Mouse (Mus musculus): Measurements from ENCODE around the gene Lrp1. TPM values are rescaled to one million over a fixed set of nuclear protein-coding genes. Genes with fewer than 3 reads are reported as not detected.
A peak's percentile ranks its signal among the peaks of the same experiment; 100 is the strongest.
"Not testable (repeated sequence)": the region's sequence is repeated elsewhere in the genome, so short reads cannot be mapped to it uniquely, and the experiment has no call there.

The Lrp1 gene
- 0.97 and 3.2 TPM in 2 replicates for total RNA-seq (2017)

DNA sequence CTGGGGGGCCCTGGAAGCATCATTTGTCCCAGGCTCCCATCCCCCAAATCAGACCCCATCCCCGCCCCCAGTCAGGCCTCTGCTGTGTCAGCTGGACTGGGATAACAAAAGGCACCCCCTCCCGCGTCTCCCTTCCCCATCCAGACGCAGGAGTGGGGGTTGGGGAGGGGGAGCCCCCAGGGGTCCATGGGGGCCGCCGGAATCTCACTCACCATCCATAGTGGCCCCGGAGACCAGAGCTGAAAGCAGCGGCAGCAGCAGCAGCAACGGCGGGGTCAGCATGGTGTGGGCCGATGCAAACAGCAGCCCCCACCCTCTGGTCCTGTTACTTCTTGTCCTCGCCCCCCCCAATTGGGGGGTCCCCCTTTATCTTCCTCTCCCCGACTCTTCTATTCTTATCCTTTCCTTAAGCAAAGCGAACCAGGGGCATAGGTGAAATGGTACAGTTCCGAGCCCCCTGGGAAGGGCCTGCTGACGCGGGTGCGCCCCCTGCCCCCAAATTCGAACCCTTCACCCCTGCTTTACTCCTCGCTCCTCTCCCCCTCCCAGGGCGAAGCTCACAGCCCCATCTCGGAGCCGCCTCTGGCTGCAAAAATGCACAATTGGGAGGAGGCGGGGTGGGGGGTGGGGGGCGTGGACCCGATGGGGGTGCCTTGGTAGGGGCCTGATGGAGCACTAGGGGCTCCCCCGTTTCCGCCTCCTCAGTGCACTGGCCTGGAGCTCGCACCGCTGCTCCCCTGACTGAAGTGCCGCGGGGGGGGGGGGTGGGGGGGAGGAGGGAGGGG is at the start of gene Lrp1:
Gene Lrp1, minus strand, starts transcription at position 743 of the 785 bp plus-strand sequence.
- no peak for ATAC-seq (replicated peaks; ENCODE audit: low read depth, poor library complexity, severe bottlenecking)

DNA sequence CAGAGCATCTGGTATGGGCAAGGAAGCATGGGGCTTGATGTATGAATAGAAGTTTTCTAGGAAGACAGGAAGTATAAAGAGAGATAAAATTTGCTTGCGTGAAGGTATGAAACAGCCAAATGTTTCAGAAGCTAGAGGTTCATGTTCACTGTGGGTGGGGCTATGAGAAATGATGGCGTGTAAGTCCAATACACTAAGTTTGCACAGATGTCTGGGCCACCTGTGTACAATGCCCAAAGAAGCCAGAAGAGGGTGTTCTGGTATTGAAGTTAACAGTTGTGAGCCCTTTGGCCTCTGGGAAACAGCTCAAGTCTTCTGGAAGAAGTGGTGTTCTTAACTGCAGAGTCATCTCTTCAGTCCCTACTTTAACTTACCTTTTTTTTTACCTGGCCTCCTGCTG is 49.2 kb upstream of the Lrp1 start:
- no peak for ATAC-seq (replicated peaks; ENCODE audit: low read depth, poor library complexity, severe bottlenecking)

DNA sequence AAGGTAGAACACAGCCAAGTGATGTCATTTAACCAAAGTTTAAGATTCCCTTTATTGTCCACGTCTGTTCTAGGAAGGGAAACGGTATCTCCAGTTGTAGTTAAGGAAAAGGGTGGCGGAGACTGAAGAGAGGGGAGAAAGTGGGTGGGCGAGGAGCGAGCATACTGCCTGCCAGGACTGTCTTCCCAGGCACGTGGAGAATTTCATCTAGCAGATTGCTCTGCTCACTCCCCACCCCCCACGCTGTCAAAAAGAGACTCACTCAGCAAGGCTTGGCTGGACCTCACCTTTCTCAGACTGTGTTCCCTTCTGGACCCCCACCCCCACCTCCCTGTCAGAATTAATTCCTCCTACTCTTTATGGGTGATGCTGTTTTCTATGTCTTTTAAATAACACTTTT is 48.2 kb upstream of the Lrp1 start:
- ATAC-seq (replicated peaks; ENCODE audit: low read depth, poor library complexity, severe bottlenecking), result no peak

DNA sequence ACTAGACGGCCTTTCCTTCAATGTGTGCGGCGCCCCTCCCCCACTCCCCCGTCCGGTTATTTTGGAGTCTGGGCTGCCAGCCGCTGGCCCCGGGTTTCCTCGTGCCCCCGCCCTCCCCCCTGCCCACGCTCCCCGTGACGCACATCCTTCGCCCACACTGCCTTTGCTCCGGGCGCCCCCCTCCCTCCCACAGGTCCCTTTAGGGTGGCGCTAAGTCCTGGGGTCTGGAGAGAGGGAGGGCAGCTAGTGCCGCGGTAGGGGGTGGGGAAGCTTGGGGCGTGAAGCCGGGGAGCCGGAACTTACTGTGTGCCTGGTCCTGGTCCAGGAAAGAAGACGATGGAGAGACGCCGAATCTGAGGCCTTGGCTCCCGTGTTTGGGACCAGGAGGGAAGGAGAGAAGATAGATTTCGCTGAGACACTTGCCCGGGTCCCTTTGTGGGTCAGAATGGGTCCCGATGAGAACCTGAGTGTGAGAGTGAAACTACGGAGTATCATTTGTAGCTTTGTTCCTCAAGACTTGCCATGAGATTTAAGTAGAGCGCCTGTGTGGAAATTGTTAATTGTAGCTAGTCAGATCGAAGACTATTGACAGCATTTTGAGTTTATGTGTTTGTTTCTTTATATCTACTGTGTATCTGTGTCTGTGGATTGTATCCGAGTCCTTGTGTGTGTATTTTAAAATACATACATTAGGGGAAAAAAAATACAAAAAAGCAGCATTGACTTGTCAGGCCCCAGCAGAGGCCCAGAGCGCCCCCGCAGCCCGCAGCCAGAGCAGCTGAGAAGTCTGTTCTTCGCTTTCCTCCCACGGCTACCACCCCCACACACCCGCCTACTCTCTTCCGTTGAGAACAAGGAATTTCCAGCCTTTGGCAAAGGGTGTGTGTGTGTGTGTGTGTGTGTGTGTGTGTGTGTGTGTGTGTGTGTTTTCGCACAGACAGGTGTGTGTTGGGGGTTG is 47.4 kb upstream of the Lrp1 start, which contains the start of gene Nab2:
Gene Nab2, minus strand, starts transcription at position 476 of the 958 bp plus-strand sequence.
- ATAC-seq (replicated peaks; ENCODE audit: low read depth, poor library complexity, severe bottlenecking), result peak; percentile 53

DNA sequence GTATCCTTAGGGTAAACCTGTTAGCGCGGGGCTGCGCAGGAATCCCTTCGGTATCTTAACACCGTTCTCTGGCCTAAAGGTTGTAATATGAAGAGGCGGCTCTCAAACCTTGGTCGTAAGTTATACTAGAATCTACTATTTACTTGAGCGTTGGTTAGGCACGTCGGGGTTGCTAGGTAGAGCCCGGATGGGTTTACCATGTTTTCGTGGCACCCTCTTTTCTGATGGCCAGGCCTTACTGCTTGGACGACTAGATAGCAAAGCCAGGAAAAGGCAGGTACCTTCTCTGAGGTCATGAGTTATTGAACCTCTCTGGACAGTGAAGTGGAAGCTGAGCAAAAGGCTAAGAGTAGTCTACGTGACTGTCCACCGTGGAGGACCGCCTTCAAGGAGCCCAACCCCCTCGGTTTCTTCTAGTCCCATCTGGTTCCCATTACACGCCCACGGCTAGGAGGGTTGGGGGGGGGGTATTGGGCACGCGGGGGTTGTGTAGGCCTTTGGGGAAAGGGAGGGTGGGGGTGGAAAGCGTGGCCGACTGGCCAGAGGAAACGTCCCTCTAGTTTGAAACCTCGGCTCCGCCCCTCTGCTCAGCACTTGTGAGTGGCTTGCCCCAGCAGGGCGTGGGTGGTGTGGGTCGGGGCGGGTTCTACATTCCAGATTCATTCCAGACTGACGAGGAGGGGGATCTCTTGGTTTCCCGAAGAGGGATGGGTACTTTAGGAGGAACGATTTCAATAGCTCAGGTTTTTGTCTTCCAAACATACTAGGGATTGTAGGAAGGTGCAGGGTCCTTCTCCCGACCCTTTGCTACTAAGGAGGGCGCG is 46.5 kb upstream of the Lrp1 start:
- ATAC-seq (replicated peaks; ENCODE audit: low read depth, poor library complexity, severe bottlenecking), result peak; percentile 30

DNA sequence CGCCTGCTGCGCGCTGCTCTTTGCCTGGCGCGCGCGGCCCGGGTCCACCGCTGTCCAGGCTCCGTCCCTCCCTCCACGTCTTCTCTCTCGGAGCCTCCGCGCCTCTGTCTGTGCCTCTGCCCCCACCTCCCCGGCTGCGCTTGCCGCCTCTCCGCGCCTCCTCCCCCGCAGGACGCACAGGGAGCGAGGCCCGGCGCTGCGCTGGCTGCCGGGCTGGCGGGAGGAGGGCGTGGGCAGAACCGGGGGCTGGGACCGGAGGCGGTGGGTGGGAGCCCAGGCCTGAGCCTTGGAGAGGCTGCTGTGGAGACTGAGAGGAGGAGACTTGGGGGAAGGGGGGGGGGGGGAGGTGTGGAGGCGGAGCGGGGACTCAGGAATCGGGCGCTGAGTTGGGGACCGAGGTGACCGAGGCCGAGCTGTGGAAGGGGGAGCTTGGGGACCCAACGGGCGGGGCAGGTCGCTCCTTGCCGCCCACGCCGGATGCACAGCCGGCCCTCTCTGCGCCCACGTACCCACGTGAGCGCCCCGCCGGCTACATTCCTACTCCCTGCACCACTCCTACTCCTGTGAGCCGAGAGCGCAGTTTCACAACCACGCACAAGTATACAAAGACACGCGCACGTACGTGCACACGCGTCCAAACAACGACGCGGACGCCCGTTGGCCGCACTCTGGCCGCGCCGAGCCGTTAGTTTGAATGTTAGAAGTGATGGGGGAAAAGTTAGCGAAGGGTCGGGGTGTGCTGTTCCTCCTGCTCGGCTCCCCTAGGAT is 45.7 kb upstream of the Lrp1 start, which contains the start of gene Nemp1:
Gene Nemp1, plus strand, starts transcription at position 401 of the 768 bp plus-strand sequence.
- peak; percentile 42 for ATAC-seq (replicated peaks; ENCODE audit: low read depth, poor library complexity, severe bottlenecking)

DNA sequence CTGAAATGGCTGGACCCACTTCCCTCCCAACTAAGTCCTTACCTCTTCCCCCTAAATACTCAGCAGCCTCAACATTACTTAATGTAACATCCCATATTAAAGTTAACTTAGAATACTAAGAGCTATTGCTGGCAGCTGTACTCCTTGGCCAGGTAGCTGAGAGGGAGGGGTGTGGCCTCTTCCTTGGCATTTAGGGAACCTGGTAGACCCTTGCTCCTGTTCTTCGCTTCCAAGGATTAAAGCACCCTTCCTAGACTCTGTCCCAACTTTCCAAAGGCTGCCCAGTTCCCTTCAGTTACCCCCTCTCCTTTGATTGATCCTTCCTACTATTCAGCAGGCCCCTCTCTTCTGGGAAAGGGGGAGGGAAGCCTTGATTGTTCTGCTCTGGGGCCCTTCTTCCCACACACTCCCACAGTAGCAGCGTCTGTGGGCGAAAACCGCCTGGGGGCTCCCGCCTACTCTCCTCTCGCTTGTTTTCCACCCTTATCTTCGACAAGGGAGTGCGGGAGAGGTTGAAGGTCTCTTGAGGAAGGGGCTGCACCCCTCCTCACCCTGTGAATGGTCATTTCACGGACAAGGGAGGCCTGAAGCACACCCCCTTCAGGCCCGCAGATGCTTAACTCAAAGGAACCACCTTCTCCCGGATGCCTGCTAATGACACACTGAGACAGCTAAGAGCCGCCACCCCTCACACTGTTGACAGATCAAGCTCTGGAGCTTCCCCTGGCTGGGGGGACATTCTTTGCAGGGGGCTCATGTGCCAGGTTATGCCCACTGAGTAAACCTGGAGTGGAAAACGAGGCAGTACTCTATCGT is 44.6 kb upstream of the Lrp1 start:
- ATAC-seq (replicated peaks; ENCODE audit: low read depth, poor library complexity, severe bottlenecking), result no peak

DNA sequence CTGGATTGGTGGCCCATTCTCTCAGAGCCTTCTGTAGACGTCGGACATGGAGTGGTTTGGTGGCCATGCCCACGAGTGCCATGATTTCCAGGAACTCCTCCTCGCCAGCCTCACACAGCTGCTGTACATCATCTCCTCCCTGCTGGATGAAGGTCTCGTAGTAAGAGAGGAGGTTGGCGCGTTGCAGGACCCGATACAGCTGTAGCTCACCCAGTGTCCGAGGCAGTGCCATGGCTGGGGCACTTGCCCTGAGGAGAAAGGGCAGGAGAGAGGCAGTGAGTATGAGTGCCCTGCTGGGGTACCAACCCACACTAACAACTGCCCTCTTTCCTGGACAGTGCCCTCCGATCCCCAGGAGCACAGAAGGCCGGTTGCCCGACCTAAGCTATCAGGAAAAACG is 43.9 kb upstream of the Lrp1 start:
- no peak for ATAC-seq (replicated peaks; ENCODE audit: low read depth, poor library complexity, severe bottlenecking)

DNA sequence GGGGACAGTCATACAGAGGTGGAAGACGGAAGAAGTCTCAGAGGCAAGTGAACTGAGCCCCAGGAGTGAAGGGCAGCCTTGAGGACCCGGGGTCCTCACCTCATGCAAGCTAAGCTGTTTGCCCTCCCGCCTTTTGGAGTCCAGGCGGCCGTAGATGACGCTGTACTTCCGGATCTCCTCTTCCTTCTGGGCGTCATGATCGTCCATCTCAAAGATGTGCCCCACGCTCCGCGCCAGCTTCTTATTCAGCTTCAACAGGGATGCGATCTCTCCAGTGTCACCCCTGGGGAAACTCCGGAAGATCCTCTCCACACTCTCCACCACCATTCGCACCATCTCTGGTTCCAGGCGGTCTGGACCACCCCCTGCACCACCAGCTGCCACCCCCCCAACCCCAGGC is 43.2 kb upstream of the Lrp1 start:
- no peak for ATAC-seq (replicated peaks; ENCODE audit: low read depth, poor library complexity, severe bottlenecking)

DNA sequence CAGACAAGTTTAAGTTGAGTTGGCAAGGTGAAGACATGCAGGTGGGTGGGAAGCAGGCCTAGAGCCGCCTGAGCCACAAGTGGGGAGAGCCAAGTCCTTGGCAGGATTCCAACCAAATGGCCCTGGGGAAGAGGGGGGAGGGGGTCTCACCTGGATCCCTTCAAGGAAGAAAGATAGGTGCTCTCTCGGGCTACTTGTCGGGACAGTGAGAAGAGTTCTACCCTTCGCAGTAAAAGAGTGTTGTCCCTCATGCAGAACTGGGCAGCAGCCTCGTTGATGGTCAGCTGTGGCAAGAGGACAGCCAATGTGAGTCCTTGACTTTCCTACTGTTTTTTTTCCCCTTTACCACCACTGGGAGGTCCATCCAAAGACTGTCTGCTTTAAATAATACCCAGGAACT is 42.6 kb upstream of the Lrp1 start:
- no peak for ATAC-seq (replicated peaks; ENCODE audit: low read depth, poor library complexity, severe bottlenecking)

DNA sequence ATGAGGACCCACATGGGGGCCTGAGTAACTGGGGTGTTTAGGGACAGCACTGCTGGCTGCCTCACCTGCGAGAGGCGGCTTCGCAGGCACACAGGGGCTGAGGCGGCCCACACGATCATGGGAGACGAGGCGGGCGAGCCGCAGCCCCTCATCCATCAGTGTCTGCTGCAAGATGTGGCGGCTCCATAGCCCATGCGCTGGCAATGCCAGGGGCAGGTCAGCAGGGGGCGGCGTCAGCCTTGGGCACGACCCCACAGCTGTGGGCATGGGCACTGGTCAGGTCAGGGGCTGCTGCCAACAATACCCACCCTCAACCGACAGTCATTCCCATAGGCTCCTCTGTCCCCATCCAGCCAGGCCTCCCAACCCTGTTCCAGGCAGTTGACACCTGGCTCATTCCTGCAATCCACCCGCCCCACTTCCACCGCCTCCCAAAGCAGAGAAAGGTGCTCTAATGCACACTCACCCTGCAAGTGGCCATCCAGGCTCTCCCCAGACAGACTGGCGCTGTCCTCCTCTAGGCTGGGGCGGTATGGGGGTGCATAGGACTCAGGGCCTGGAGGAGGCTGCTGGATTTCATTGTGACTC is 41.8 kb upstream of the Lrp1 start:
- no peak for ATAC-seq (replicated peaks; ENCODE audit: low read depth, poor library complexity, severe bottlenecking)

DNA sequence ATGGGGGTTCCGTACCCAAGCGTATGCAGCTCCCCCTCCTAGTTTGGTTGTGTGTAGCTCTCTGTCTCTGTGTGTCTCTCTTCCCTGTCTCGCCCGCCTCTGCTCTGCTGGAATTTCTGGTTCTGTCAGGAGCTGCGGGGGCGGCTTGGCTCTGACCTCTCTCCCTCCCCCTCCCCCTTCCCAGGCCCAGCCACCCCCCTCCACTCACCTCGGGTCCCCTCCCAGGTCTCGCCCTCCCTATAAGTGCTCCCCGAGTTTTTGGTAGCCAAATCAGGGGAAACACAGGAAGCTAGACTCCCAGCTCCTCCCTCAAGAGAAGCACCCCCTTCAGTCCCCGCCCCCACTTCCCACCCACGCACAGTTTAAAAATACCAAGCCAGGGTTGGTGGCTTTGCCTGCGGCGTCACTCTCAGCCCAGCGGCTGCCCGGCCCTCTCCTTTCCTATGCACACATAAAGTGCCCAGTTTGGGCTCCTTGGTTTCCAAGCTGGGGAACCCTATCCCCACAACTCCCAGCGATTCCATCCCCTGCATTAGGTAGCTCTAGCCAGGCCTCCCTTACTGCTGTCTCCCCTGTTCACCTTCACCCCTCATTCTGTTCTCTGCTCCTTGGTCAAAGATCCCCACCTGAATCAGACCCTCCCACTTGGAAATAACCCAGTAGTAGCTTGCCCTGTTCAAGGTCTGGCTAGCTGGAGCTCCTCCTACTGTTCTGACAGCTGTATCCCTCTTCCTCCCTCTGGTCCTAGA is 41.1 kb upstream of the Lrp1 start:
- peak; percentile 36 for ATAC-seq (replicated peaks; ENCODE audit: low read depth, poor library complexity, severe bottlenecking)

DNA sequence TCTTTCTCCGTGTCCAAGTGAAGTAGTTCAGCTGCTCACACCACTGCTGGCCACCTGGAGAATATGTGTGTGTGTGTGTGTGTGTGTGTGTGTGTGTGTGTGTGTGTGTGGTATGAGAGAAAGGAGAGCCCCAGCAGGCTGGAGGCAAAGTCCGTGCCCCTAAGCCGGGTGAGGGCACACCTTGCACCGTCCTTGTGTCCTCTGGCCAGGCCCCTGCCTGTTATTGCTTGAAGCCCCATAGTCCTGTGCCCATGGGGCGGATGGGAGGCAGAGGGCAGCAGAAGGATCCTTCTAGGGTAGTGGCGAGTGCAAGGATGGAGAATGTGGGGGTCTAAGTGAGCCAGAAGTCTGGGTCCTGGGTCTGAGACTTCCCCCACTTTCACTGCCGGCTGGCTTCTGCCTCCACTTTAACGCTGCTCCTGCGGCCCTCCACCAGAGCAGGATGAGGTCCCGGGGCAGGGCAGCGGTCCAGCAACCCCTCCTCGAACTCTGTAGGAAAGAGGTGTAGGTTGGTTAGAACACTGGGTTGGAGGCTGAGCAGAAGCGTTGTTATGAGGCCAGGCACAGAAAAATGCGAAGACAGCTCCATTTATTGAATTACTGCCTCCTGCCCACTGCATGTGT is 40.5 kb upstream of the Lrp1 start:
- no peak for ATAC-seq (replicated peaks; ENCODE audit: low read depth, poor library complexity, severe bottlenecking)

DNA sequence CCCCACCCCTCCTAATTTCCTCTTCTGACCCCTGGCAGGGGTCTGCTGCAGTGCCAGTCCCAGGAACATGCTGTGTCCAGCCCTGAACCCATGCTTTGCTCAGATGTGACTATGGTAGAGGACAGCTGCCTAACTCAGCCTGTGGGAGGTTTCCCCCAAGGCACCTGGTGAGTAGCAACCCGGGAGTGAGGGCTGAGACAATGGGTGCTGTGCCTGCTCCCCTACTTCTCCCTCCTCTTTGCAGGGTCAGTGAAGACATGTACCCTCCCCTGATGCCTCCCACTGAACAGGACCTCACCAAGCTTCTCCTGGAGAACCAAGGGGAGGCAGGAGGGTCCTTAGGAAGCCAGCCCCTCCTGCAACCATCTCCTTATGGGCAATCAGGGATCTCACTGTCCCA is 38.6 kb upstream of the Lrp1 start:
- ATAC-seq (replicated peaks; ENCODE audit: low read depth, poor library complexity, severe bottlenecking), result no peak

DNA sequence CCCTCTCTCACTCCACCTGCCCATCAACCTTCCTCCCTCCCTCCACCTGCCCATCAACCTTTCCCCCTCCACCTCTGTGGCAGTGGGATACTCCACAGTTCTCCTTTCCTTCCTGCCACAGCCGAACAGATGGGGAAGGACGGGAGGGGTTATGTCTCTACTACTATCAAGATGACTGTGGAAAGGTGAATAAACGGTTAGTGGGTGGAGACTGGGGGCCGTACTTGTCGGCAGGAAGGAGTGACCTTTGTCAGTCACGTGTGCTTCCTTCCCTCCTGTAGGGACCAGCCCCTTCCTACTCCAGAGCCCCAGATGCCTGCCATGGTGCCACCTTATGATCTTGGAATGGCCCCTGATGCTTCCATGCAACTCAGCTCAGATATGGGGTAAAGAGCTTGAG is 37.1 kb upstream of the Lrp1 start:
- no peak for ATAC-seq (replicated peaks; ENCODE audit: low read depth, poor library complexity, severe bottlenecking)

DNA sequence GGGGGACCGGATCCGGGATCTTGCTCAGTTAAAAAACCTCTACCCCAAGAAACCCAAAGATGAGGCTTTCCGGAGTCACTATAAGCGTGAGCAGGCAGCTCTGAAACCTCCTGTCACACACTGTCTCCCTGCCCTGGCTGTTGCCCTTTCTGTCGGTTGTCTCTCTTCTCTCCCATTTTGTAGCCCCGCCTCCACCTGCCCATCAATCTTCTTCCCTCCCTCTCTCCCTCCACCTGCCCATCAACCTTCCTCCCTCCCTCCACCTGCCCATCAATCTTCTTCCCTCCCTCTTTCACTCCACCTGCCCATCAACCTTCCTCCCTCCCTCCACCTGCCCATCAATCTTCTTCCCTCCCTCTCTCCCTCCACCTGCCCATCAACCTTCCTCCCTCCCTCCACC is 36.7 kb upstream of the Lrp1 start:
- ATAC-seq (replicated peaks; ENCODE audit: low read depth, poor library complexity, severe bottlenecking), result not testable (repeated sequence)

DNA sequence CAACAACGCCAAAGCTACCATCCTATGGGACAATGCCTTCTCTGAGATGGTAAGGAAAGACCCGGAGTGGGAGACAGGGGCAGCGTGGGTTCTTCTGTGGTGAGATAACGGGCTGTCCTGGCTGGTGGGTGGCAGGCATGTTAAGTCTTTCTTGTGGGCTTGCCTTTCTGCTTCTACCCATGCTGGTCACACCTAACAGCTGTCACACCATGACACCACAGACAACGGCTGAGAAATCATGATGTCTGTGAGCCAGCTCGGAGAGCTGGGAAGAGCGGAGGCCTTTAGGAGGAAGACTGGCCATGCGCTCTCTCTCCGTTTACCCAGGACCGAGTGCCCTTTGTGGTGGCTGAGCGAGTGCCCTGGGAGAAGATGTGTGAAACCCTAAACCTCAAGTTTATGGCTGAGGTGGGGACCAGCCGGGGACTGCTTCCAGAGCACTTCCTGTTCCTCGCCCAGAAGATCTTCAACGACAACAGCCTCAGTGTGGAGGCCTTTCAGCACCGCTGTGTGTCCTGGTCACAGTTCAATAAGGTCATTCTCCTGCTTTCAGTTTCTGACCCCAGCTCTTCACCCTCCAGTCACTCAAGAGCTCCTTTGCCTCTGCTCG is 34.1 kb upstream of the Lrp1 start:
- peak; percentile 82 for ATAC-seq (replicated peaks; ENCODE audit: low read depth, poor library complexity, severe bottlenecking)
